ENCODE assay signal across 10 mouse cellular contexts in genomic region chr5:32272502-32272901, GRCm38 (mm10). TPM values are rescaled to one million over a fixed set of nuclear protein-coding genes. Genes with fewer than 3 reads are reported as not detected.
A peak's percentile ranks its signal among the peaks of the same experiment; 100 is the strongest.
DNase-seq lines count a peak whose midpoint lies in the region; ATAC-seq and TF ChIP-seq lines count a peak whose summit lies in the region.
"Had no signal": no experiment of that assay in that cellular context is flagged by ENCODE, and none has a peak within 500 bp of the region (broad histone marks: within the 10 kb centered on the region; RNA-seq: fewer than 3 reads in every experiment).

No protein-coding gene starts in this region.

- no peaks in the 10 kb centered on the region for H3K36me3 ChIP-seq in forebrain, postnatal 0 days (ENCODE audit: insufficient read depth)
- no peaks in the 10 kb centered on the region for H3K36me3 ChIP-seq in forebrain, embryonic 11.5 days (ENCODE audit: control insufficient read depth, insufficient read depth, low read length)
- no peaks in the 10 kb centered on the region for H3K36me3 ChIP-seq in hindbrain, postnatal 0 days (ENCODE audit: insufficient read depth, low read length)
- H3K36me3 ChIP-seq: limb, embryonic 12.5 days; stomach, embryonic 15.5 days had no signal

- no peaks in the 10 kb centered on the region for H3K9me3 ChIP-seq in forebrain, postnatal 0 days (ENCODE audit: low read length)
- no peaks in the 10 kb centered on the region for H3K9me3 ChIP-seq in forebrain, embryonic 11.5 days (ENCODE audit: control insufficient read depth, low read length)
- no peaks in the 10 kb centered on the region for H3K9me3 ChIP-seq in hindbrain, postnatal 0 days (ENCODE audit: low read length)
- H3K9me3 ChIP-seq: limb, embryonic 12.5 days; stomach, embryonic 15.5 days had no signal

- WGBS in forebrain, postnatal 0 days, result 30% methylated on average over 7 of the region's 7 CpGs
- 59% methylated on average over 7 of the region's 7 CpGs for WGBS in forebrain, embryonic 11.5 days
- 33% methylated on average over 7 of the region's 7 CpGs for WGBS in hindbrain, postnatal 0 days

- H3K4me3 ChIP-seq in forebrain, postnatal 0 days (ENCODE audit: low read depth, low read length), result no peak overlapping the region
- no peak overlapping the region for H3K4me3 ChIP-seq in forebrain, embryonic 11.5 days (ENCODE audit: low read depth, low read length)
- no peak overlapping the region for H3K4me3 ChIP-seq in hindbrain, postnatal 0 days (ENCODE audit: low read length)
- H3K4me3 ChIP-seq: limb, embryonic 12.5 days; stomach, embryonic 15.5 days had no signal

- no peak overlapping the region for H3K9ac ChIP-seq in forebrain, postnatal 0 days
- H3K9ac ChIP-seq in forebrain, embryonic 11.5 days (ENCODE audit: low read length), result no peak overlapping the region
- no peak overlapping the region for H3K9ac ChIP-seq in hindbrain, postnatal 0 days (replicated peaks; ENCODE audit: low read length)
- H3K9ac ChIP-seq: limb, embryonic 12.5 days; stomach, embryonic 15.5 days had no signal

- TF ChIP-seq CTCF in forebrain, postnatal 0 days (IDR thresholded peaks at IDR 0.05; ENCODE audit: low read depth), result no peak
- TF ChIP-seq CTCF in hindbrain, postnatal 0 days (IDR thresholded peaks at IDR 0.05; ENCODE audit: low read depth), result no peak

- H3K4me1 ChIP-seq in forebrain, postnatal 0 days (ENCODE audit: insufficient read depth), result no peaks in the 10 kb centered on the region
- no peaks in the 10 kb centered on the region for H3K4me1 ChIP-seq in forebrain, embryonic 11.5 days (replicated peaks; ENCODE audit: control insufficient read depth, insufficient read depth, low read length)
- H3K4me1 ChIP-seq in hindbrain, postnatal 0 days (ENCODE audit: insufficient read depth, low read length), result no peaks in the 10 kb centered on the region
- H3K4me1 ChIP-seq: limb, embryonic 12.5 days; stomach, embryonic 15.5 days had no signal

- H3K4me2 ChIP-seq in forebrain, postnatal 0 days (ENCODE audit: low read depth), result no peak overlapping the region
- H3K4me2 ChIP-seq in forebrain, embryonic 11.5 days (ENCODE audit: low read depth, low read length, severe bottlenecking), result no peak overlapping the region
- H3K4me2 ChIP-seq in hindbrain, postnatal 0 days (ENCODE audit: low read depth, low read length), result no peak overlapping the region
- H3K4me2 ChIP-seq: limb, embryonic 12.5 days; stomach, embryonic 15.5 days had no signal

- H3K27ac ChIP-seq in forebrain, postnatal 0 days (ENCODE audit: low read depth, low read length), result no peak overlapping the region
- no peak overlapping the region for H3K27ac ChIP-seq in forebrain, embryonic 11.5 days (ENCODE audit: low read depth, low read length)
- H3K27ac ChIP-seq in hindbrain, postnatal 0 days, result no peak overlapping the region
- H3K27ac ChIP-seq: limb, embryonic 12.5 days; stomach, embryonic 15.5 days had no signal

- ATAC-seq in forebrain, postnatal 0 days, result peak; percentile 72
- ATAC-seq in forebrain, embryonic 11.5 days (replicated peaks; ENCODE audit: low FRiP score), result no peak
- ATAC-seq in hindbrain, postnatal 0 days, result no peak

- peak; percentile 54 for DNase-seq in forebrain, postnatal 0 days
- no peak for DNase-seq in forebrain, embryonic 11.5 days (ENCODE audit: low spot score)
- peak; percentile 62 for DNase-seq in brain, adult 2 months (ENCODE audit: low read depth, low spot score)
- peak; percentile 52 for DNase-seq in heart, adult 8-10 months (ENCODE audit: low spot score)
- DNase-seq in left cerebral cortex, postnatal 4 days, result peak; percentile 21
- DNase-seq in ovary, adult 18-20 months (ENCODE audit: low spot score), result no peak
- no peak for DNase-seq in thymus, postnatal 14 days
- no peak for DNase-seq in hindbrain, postnatal 0 days (ENCODE audit: low spot score)

- intact Hi-C loops in left cerebral cortex, postnatal 4 days (cut with DNase I), result no loop called here

- no peaks in the 10 kb centered on the region for H3K27me3 ChIP-seq in forebrain, postnatal 0 days (ENCODE audit: insufficient read depth, low read length)
- no peaks in the 10 kb centered on the region for H3K27me3 ChIP-seq in forebrain, embryonic 11.5 days (ENCODE audit: control insufficient read depth, insufficient read depth, low read length)
- no peaks in the 10 kb centered on the region for H3K27me3 ChIP-seq in hindbrain, postnatal 0 days (ENCODE audit: insufficient read depth, low read length)
- H3K27me3 ChIP-seq: limb, embryonic 12.5 days; stomach, embryonic 15.5 days had no signal

RNA-seq across cellular contexts. Expression of gene Plb1, which starts 40.0 kb away (rescaled TPM):
- total RNA-seq in forebrain, postnatal 0 days (2014; rRNA removed), result 0.38 and 0.85 TPM in 2 replicates
- polyA plus RNA-seq in forebrain, postnatal 0 days (2015; fragmentation: Nextera tagmentation; extraction: Ambion mirVana), result 0.44 and 0.50 TPM in 2 replicates
- polyA plus RNA-seq in forebrain, embryonic 11.5 days (2014; fragmentation: Nextera tagmentation; extraction: Ambion mirVana), result 0.24 and 0.40 TPM in 2 replicates
- 1 to 10 TPM in 3 of 4 experiments, under 1 TPM in 1; 0.92 to 2.8 (median 1.7) TPM for total RNA-seq in heart, adult 8-10 months (2022)
- 1 to 10 TPM in 1 of 2 experiments, under 1 TPM in 1; 0.90 to 1.5 TPM for total RNA-seq in left cerebral cortex, postnatal 4 days (2021)
- 0.10 and 0.25 TPM in 2 replicates for total RNA-seq in hindbrain, postnatal 0 days (2014; rRNA removed)
- polyA plus RNA-seq in hindbrain, postnatal 0 days (2015; fragmentation: Nextera tagmentation; extraction: Ambion mirVana), result 0.10 and 0.16 TPM in 2 replicates

Comparison
In these comparisons a context has a peak if more than half of its experiments do, and no peak if none do; other contexts are left out.
1. DNase-seq: peak in forebrain, postnatal 0 days (single experiment), brain, adult 2 months (single experiment), heart, adult 8-10 months (single experiment) and left cerebral cortex, postnatal 4 days (single experiment); none in forebrain, embryonic 11.5 days (single experiment), ovary, adult 18-20 months (single experiment), thymus, postnatal 14 days (single experiment) and hindbrain, postnatal 0 days (single experiment).